Mouse (Mus musculus): Measurements from ENCODE around the gene Ttyh1. TPM values are rescaled to one million over a fixed set of nuclear protein-coding genes. Genes with fewer than 3 reads are reported as not detected.

Ttyh1 gene
- polyA plus RNA-seq, 1 experiment from 2014 or later = 0.87 TPM

- no peak overlapping the region for H3K27ac ChIP-seq (ENCODE audit: low read depth, low read length)
- WGBS (ENCODE audit: insufficient replicate concordance) = 67% methylated on average over 8 of the region's 8 CpGs
- peaks cover 6% of the 10 kb centered on the region for H3K4me1 ChIP-seq (ENCODE audit: control insufficient read depth, insufficient read depth, low read length)
- no peak overlapping the region for H3K4me3 ChIP-seq (ENCODE audit: low read depth, low read length)
- no peak overlapping the region for H3K9ac ChIP-seq (ENCODE audit: low read depth, low read length)
- peaks cover 29% of the 10 kb centered on the region for H3K27me3 ChIP-seq (ENCODE audit: control insufficient read depth, insufficient read depth, low read length)
- ATAC-seq (replicated peaks; ENCODE audit: insufficient number of reproducible peaks, low FRiP score, low TSS enrichment) = no peak
- no peak overlapping the region for H3K4me2 ChIP-seq
- no peaks in the 10 kb centered on the region for H3K9me3 ChIP-seq (replicated peaks; ENCODE audit: control insufficient read depth, low read length)
- no peaks in the 10 kb centered on the region for H3K36me3 ChIP-seq (ENCODE audit: control insufficient read depth, insufficient read depth, low read length)
Observed at GRCm38 (mm10) chr7:4117050-4117814, 2.0 kb upstream of the Ttyh1 start.

- H3K4me3 ChIP-seq (ENCODE audit: low read depth, low read length) = no peak overlapping the region
- H3K36me3 ChIP-seq (ENCODE audit: control insufficient read depth, insufficient read depth, low read length) = no peaks in the 10 kb centered on the region
- H3K9ac ChIP-seq (ENCODE audit: low read depth, low read length) = no peak overlapping the region
- ATAC-seq (replicated peaks; ENCODE audit: insufficient number of reproducible peaks, low FRiP score, low TSS enrichment) = no peak
- H3K4me1 ChIP-seq (ENCODE audit: control insufficient read depth, insufficient read depth, low read length) = peaks cover 4% of the 10 kb centered on the region; the same call in 1 of the 2 replicates
- no peaks in the 10 kb centered on the region for H3K9me3 ChIP-seq (replicated peaks; ENCODE audit: control insufficient read depth, low read length)
- H3K27me3 ChIP-seq (ENCODE audit: control insufficient read depth, insufficient read depth, low read length) = peaks cover 34% of the 10 kb centered on the region
- no peak overlapping the region for H3K27ac ChIP-seq (ENCODE audit: low read depth, low read length)
- 20% methylated on average over 19 of the region's 19 CpGs for WGBS (ENCODE audit: insufficient replicate concordance)
- H3K4me2 ChIP-seq = peak overlapping the region; percentile 68; the same call in 1 of the 2 replicates
Observed at GRCm38 (mm10) chr7:4119976-4120921, 1.0 kb downstream of the Ttyh1 start.

GRCm38 (mm10) chr7:4122076-4122768 is 3.0 kb downstream of the Ttyh1 start:
- WGBS (ENCODE audit: insufficient replicate concordance) = 48% methylated on average over 11 of the region's 11 CpGs
- Histone ChIP-seq H3K27ac (ENCODE audit: low read depth, low read length) (no peak overlapping the region), H3K27me3 (ENCODE audit: control insufficient read depth, insufficient read depth, low read length) (peaks cover 34% of the 10 kb centered on the region), H3K4me3 (ENCODE audit: low read depth, low read length) (no peak overlapping the region), H3K36me3 (ENCODE audit: control insufficient read depth, insufficient read depth, low read length) (no peaks in the 10 kb centered on the region), H3K4me2 (no peak overlapping the region), H3K9me3 (replicated peaks; ENCODE audit: control insufficient read depth, low read length) (no peaks in the 10 kb centered on the region), H3K4me1 (ENCODE audit: control insufficient read depth, insufficient read depth, low read length) (peaks cover 4% of the 10 kb centered on the region; the same call in 1 of the 2 replicates), H3K9ac (ENCODE audit: low read depth, low read length) (no peak overlapping the region)
- ATAC-seq (replicated peaks; ENCODE audit: insufficient number of reproducible peaks, low FRiP score, low TSS enrichment) = no peak

GRCm38 (mm10) chr7:4122783-4123182 is 3.6 kb downstream of the Ttyh1 start:
- no peaks in the 10 kb centered on the region for H3K36me3 ChIP-seq (ENCODE audit: control insufficient read depth, insufficient read depth, low read length)

GRCm38 (mm10) chr7:4123732-4124131 is 4.5 kb downstream of the Ttyh1 start:
- no peak overlapping the region for H3K9ac ChIP-seq (ENCODE audit: low read depth, low read length)
- no peak overlapping the region for H3K4me3 ChIP-seq (ENCODE audit: low read depth, low read length)
- peaks cover 4% of the 10 kb centered on the region; the same call in 1 of the 2 replicates for H3K4me1 ChIP-seq (ENCODE audit: control insufficient read depth, insufficient read depth, low read length)
- 0 out of 2 replicates have a peak, but pooled peaks have one; percentile 6 for ATAC-seq (replicated peaks; ENCODE audit: insufficient number of reproducible peaks, low FRiP score, low TSS enrichment)
- WGBS (ENCODE audit: insufficient replicate concordance) = 58% methylated on average over 1 of the region's 1 CpGs
- H3K27ac ChIP-seq (ENCODE audit: low read depth, low read length) = no peak overlapping the region
- H3K4me2 ChIP-seq = no peak overlapping the region
- H3K36me3 ChIP-seq (ENCODE audit: control insufficient read depth, insufficient read depth, low read length) = no peaks in the 10 kb centered on the region
- no peaks in the 10 kb centered on the region for H3K9me3 ChIP-seq (replicated peaks; ENCODE audit: control insufficient read depth, low read length)
- peaks cover 31% of the 10 kb centered on the region for H3K27me3 ChIP-seq (ENCODE audit: control insufficient read depth, insufficient read depth, low read length)

More at GRCm38 (mm10) chr7:4122783-4123182, 3.6 kb downstream of the Ttyh1 start:
- Histone ChIP-seq H3K27ac (ENCODE audit: low read depth, low read length) (no peak overlapping the region), H3K9me3 (replicated peaks; ENCODE audit: control insufficient read depth, low read length) (no peaks in the 10 kb centered on the region), H3K9ac (ENCODE audit: low read depth, low read length) (no peak overlapping the region), H3K4me3 (ENCODE audit: low read depth, low read length) (no peak overlapping the region), H3K4me2 (no peak overlapping the region), H3K4me1 (ENCODE audit: control insufficient read depth, insufficient read depth, low read length) (peaks cover 4% of the 10 kb centered on the region; the same call in 1 of the 2 replicates), H3K27me3 (ENCODE audit: control insufficient read depth, insufficient read depth, low read length) (peaks cover 34% of the 10 kb centered on the region)
- WGBS (ENCODE audit: insufficient replicate concordance) = 80% methylated on average over 10 of the region's 10 CpGs
- no peak for ATAC-seq (replicated peaks; ENCODE audit: insufficient number of reproducible peaks, low FRiP score, low TSS enrichment)

- Histone ChIP-seq H3K4me1 (ENCODE audit: control insufficient read depth, insufficient read depth, low read length) (peaks cover 3% of the 10 kb centered on the region; the same call in 1 of the 2 replicates), H3K36me3 (ENCODE audit: control insufficient read depth, insufficient read depth, low read length) (no peaks in the 10 kb centered on the region), H3K4me3 (ENCODE audit: low read depth, low read length) (peak overlapping the region; percentile 18; the same call in 1 of the 2 replicates), H3K27ac (ENCODE audit: low read depth, low read length) (no peak overlapping the region), H3K4me2 (peak overlapping the region; percentile 19; the same call in 1 of the 2 replicates), H3K9me3 (replicated peaks; ENCODE audit: control insufficient read depth, low read length) (no peaks in the 10 kb centered on the region), H3K27me3 (ENCODE audit: control insufficient read depth, insufficient read depth, low read length) (peaks cover 25% of the 10 kb centered on the region), H3K9ac (ENCODE audit: low read depth, low read length) (no peak overlapping the region)
- 2% methylated on average over 10 of the region's 10 CpGs for WGBS (ENCODE audit: insufficient replicate concordance)
- no peak for ATAC-seq (replicated peaks; ENCODE audit: insufficient number of reproducible peaks, low FRiP score, low TSS enrichment)
Observed at GRCm38 (mm10) chr7:4124315-4124759, 5.1 kb downstream of the Ttyh1 start.

- Histone ChIP-seq H3K9ac (ENCODE audit: low read depth, low read length) (no peak overlapping the region), H3K4me2 (no peak overlapping the region), H3K4me1 (ENCODE audit: control insufficient read depth, insufficient read depth, low read length) (no peaks in the 10 kb centered on the region; the same call in 1 of the 2 replicates), H3K27ac (ENCODE audit: low read depth, low read length) (no peak overlapping the region), H3K27me3 (ENCODE audit: control insufficient read depth, insufficient read depth, low read length) (peaks cover 20% of the 10 kb centered on the region), H3K4me3 (ENCODE audit: low read depth, low read length) (no peak overlapping the region), H3K36me3 (ENCODE audit: control insufficient read depth, insufficient read depth, low read length) (no peaks in the 10 kb centered on the region), H3K9me3 (replicated peaks; ENCODE audit: control insufficient read depth, low read length) (no peaks in the 10 kb centered on the region)
- WGBS (ENCODE audit: insufficient replicate concordance) = 20% methylated on average over 5 of the region's 5 CpGs
- ATAC-seq (replicated peaks; ENCODE audit: insufficient number of reproducible peaks, low FRiP score, low TSS enrichment) = no peak
Observed at GRCm38 (mm10) chr7:4124856-4125255, 5.6 kb downstream of the Ttyh1 start.

GRCm38 (mm10) chr7:4125306-4125705 is 6.1 kb downstream of the Ttyh1 start:
- H3K4me2 ChIP-seq = no peak overlapping the region
- H3K27ac ChIP-seq (ENCODE audit: low read depth, low read length) = no peak overlapping the region
- H3K9me3 ChIP-seq (replicated peaks; ENCODE audit: control insufficient read depth, low read length) = no peaks in the 10 kb centered on the region
- H3K36me3 ChIP-seq (ENCODE audit: control insufficient read depth, insufficient read depth, low read length) = no peaks in the 10 kb centered on the region
- no peak for ATAC-seq (replicated peaks; ENCODE audit: insufficient number of reproducible peaks, low FRiP score, low TSS enrichment)
- no peaks in the 10 kb centered on the region; the same call in 1 of the 2 replicates for H3K4me1 ChIP-seq (ENCODE audit: control insufficient read depth, insufficient read depth, low read length)
- H3K4me3 ChIP-seq (ENCODE audit: low read depth, low read length) = no peak overlapping the region
- WGBS (ENCODE audit: insufficient replicate concordance) = 11% methylated on average over 9 of the region's 9 CpGs
- no peak overlapping the region for H3K9ac ChIP-seq (ENCODE audit: low read depth, low read length)
- peaks cover 15% of the 10 kb centered on the region for H3K27me3 ChIP-seq (ENCODE audit: control insufficient read depth, insufficient read depth, low read length)

Data from heart, embryonic 11.5 days (tissue).